Mouse (Mus musculus) ovary, postnatal 10 days (tissue): ENCODE measurements around the gene Dgkb.

Experiments used
- DNase-seq: peaks from one replicate; pipeline ENCODE4 v3.0.0; 2022; ENCODE audit warnings: low spot score

Gene Dgkb

DNA sequence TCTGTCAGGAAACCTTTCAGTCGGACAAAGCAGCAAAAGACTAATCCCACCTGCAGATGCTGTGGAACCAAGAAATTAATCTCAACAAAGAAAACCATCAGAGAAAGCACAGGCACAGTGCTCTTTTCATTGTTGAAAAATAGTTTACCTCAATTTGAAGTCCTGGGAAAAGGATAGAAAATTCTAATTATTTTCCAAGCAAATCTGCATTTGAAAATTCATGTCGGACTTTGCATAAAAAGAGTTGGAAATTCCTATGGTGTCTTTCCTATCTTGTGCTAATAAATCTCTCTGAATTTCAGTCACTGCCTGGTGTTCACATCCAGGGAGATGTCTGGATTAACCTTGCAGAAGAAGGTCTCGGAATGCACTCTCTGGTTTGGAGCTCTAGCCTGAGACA, at the start of gene Dgkb:
Dgkb (plus strand) TSS at position 301 of the 400 bp plus-strand sequence.
- DNase-seq, result no peak

DNA sequence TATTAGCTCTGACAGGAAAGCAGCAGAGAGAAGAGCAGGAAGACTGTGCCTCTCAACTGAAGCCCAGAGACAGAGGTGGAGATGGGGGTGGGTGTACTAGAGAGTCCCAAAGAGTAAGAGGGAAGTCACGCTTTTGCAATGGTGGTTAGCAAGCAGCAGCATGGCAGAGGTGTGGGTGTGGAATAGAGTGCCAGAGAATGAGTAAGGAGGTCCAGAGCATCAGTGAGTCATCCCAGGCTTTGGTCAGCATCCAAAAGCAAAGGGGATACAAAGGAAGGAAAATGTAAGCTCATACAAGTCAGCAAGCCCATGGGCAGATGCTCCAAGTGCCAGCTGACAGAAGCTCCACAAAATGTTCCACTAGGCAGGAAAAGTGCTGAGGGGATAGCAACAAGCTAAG, 47.7 kb upstream of the Dgkb start:
- no peak for DNase-seq

DNA sequence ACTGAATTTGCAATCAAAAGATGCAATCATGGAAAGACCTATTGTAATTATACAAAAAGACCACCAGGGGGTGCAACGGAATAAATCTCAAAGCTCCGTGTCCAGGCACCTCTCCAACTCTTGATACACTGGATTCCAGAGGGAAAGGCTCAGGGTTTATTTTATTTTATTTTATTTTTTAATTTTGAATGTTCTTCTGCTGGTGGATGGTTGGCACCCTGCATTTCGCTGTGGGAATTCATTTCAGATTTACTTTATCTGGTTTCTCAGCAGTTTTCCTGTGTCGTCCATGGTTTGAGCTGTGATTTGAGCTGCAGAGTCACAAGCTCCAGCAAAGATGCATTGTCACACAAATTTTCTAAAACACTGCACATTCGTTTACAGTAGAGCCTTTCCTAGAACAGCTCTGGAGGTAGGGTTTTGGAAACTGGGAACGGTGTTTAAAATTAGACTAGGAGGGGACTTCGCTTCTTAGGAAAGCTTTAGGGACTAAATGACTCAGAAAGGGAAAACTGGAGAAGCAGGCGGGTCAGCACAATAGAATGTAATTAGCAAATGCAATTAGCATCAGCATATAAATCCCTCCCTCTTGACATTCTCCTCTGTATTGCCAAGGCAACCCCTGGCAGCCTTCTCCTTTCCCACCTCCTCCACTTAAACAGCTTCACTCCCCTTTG, 43.7 kb upstream of the Dgkb start:
- no peak for DNase-seq

DNA sequence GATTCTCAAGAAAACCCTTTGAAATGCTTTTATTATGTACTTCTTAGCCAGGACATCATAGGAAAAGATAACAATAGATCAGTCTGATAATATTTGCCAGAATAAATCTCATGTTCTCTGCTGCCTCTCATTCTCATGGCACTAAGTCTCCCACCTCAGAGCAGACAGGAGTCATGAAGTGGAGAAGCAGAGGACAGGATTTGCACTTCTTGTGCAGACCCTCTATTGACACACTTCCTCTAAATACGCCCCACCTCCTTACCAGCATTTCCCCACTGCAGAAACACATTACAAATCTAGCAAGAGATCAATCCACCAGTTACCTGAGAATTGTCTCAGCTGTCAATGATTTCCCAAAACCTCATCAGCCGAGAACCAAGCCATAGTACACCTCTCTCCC, 42.9 kb upstream of the Dgkb start:
- DNase-seq, result no peak

DNA sequence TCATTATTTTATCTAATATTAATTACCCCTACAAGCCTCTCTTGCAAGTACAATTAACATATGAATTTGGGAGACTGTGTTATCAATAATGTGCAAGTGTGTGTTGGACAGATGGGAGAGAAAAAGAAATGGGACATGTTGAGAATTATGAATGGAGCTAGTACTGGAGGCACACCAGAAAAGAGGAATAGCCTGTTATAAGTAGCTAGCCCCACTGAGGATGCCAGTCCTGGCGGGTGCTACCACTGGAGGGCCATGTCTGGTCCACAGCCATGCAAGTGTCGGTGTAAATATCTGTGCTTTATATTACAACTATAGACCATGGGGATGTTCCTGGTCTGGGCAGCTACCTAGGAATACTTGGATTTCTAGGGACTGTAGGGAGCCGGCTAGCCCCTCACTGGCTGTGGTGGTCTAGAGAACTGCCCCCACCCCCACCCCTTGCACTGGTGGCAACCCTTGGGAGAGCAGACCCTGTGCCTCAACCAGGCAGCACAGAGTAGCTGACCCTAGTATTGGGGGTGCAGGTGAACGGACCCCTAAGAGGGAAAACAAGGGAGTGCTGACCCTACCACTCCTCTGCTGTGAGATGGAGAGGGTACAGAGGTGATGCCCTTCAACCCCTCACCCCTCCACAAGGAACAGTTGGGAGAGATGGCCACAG, 21.1 kb upstream of the Dgkb start:
- no peak for DNase-seq

DNA sequence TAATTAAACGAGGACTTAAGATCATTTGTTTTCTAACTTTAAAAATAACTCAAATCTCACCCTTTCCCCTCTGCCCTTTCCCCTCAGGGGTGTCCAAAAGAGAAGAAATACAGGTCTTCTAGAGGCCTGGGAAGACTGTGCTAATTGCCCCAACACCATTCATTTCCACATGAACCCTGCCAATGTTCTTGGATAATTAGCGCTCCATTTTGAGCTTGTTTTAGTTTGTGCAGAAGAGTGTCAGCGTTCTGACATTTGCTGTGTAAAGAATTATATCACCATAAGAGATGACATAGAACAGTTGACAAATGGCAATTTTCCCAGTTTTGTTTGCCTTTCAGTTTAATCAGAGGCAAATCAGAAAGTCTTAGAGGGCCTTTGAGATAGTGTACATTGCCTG, 3.4 kb upstream of the Dgkb start:
- no peak for DNase-seq

DNA sequence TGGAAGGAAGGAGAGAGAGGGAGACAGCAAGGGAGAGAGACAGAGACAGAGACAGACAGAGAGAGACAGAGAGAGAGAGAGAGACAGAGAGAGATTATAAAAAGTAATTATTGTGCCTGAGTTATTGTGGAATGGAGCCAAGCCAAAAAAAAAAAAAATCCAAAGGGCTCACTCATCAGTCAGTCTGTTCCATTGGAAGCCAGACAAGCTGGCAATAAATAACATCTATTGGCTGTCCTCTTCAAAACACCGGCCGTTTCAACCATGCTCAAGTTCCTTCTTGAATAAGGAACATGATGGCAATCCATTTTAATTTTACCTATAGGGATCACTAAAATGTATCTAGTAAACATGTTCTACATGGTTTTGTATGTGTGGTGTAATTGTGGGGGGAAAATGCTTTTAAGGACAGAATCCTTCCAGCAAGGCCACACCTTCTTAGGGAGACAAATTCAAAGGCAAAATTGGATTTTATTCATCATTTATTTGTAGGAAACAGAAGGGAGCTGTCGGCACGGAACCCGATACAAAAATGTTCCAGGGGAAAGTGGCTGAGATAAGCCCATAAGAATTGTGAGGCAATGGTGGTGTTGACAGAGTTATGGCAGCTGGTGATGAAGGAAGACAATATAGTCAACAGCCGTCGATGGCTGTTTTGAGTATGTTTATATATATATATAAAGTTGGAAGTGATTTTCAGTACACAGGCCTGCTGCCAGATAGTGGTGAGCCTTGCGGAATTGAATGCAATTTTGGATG, 3.7 kb downstream of the Dgkb start:
- DNase-seq, result no peak

DNA sequence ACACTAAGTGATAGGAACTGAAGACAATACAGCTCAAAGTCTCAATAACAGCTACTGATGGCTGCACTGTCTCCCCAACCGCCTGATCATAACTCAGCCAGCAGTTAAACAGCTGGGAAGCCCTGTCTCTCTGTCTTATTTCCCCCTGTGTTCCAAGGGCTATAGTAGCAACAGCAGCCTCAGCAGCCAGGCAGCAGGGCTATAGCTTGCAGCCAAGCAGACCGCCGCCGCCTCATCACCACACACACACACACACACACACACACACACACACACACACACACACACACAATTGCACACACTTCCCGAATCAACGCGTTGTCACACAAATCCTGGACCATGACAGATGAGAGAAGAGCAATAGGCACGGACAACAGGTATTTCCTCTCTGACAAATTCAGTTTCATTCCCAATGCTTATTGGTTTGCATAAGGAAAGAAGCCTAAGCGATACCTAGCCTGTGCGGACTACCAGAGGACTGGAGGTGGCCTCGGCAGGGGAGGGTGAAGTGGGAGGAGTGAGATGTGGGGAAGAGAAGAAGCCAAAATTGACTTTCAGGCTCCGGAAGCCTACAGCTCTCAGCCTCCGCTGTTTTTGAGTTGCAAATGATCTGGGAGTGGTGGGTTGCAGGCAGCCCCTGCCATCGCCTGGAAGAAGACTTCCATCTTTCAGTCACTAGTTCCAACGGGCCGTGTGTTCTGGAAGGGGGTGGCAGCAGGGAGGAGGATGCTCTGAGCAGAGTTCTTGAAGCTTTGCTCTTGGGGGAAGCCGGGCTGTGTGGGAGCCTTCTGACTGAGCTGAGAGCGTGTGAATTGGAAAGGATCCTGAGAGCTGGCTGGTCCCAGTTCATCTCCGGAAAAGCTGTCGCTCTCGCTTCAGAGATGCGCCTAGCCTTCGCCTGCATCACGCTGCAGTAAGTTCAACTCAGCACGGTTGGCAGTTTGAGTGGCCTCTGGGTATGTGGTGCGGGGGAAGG, 62.8 kb downstream of the Dgkb start:
- DNase-seq, result no peak

DNA sequence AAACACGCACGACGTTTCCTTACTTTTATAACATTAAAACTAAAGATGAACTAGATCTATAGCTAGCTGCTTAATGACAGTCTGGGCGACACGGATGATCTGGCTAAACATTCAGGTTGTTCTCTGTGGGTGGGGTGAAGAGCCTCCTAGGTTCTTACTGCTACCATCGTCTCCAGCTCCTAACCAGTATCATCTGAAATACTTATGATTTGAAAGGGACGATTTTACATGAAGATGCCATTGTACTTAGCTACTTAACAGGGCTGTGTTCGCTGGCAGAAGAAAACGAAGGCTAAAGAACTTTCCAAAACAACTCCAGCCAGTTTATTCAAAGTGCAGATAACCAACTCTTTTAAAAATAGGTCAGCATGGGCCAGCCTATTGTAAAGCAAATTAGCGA, 63.9 kb downstream of the Dgkb start:
- DNase-seq, result no peak

DNA sequence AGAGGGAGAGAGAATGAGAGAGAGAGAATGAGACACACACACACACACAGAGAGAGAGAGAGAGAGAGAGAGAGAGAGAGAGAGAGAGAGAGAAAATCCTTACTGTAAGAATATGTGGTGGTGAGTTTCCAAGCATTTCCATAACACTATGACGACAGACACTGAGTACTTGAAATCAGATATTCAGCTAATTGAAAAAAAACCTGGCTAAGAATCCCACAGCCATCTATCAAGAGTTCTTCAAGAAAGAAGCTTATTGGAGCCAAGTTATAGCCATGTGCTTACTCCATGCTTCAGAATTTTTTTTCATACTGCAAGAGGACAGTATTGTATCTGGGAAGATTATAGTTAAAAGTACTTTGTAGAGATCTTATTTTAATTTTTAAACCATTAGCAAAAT, 65.3 kb downstream of the Dgkb start:
- no peak for DNase-seq

DNA sequence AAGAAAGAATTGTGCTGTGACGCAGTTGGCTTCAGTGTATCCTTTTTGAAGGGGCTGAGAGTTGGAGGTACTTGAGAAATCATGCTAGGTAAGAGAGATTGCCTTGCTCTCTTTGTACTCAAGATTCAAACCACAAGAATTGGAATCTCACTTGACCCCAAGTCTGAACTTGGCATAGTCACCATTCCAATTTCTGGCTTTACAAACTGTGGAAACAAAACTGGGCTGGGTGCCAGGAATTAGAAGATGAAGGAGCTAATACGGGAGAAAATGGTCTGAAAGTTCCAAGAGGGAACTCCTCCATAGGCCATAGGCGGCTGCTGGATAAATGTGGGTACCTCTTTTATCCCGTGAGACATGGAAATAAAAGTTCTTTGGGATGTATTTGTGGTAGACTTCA, 66.3 kb downstream of the Dgkb start:
- DNase-seq, result no peak

DNA sequence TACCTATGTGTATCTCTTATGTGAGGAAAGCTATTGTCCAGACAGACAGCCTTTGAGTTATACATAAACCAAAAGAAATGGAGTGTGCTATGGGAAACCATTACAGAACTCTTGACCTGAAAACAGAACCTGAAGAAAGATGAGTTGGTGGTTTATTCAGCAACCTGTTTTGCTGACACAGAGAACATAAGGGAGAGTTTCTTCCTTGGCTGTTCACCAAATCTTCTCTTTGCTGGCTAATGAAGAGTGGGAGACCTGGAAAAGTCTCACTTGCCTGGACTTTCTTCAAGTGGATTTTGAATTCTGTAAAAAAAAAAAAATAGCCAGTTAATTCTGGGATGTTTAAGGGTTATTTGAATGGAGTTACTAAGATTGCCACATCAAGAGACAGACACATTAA, 71.1 kb downstream of the Dgkb start:
- no peak for DNase-seq

DNA sequence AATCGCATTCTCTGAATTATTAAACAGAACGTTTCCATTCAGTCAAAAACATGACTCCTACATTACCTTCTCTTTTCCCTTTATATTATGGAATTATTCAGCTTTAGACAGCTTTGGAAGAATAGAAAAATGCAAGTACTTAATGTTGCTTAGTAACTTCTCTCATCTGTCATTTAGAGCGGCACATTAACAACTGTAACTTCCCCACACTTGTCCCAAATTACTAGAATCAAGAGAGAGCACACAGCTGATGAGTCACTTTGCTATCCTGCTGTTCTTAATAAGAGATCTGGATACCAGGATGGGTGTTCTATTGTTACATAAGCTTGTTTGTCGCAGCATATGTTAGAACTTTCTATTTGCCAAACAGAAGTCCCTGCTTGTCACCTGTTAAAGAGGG, 71.9 kb downstream of the Dgkb start:
- no peak for DNase-seq

DNA sequence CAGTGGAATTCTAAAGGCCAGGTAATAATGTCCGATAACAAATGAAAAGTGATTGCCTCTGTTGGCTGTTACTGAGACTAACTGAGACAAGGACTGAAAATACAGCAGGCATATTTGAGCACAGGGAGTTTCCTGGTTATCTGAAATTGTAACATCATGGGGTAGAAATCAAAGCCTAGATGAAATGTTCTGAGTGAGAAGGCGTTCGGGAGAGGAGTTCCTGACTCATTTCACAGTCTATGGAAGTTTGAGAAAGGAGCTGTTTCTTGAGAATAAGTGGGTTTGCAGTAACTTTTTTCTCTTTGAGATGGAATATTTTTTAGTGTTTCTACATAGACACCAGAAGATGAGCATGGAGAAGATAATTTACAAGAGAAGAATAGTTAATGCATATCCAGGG, 73.8 kb downstream of the Dgkb start:
- DNase-seq, result no peak

DNA sequence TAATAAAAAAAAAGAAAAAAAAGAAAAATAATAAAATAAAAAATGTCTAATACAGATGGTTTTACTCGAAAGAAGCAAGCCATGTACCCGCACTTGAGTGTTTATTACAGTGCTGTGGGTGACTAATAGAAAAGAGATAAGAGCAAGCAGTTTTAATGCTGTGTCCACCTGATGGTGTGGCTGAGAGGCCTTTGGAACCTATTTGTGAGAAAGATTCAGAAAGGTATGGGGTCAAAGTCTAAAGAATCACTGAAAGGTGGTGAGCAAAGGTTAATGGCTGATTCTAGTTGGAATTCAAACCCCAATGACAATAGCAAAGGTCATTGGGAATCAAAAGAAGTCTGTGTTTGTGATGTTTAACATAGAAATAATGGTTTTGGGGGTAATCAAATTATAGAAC, 124.6 kb downstream of the Dgkb start:
- DNase-seq, result no peak

DNA sequence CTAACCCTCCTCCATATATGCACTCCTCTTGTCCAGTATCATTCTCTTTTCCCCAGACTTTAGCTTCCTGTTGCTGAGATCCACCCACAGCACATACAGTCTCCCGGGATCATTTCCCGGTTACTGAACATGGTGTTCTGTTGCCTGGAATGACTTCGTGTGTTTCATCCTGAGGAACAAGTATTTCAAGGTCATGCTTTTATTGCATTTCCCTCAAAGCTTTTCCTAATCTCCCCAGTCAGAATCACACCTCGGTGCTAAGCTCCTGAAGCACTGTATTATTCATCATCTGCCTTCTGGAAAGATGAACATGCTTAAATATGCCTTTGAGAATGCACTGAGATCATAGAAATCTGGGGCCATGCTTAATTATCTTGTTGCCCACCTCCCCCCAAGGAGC, 138.7 kb downstream of the Dgkb start:
- no peak for DNase-seq

DNA sequence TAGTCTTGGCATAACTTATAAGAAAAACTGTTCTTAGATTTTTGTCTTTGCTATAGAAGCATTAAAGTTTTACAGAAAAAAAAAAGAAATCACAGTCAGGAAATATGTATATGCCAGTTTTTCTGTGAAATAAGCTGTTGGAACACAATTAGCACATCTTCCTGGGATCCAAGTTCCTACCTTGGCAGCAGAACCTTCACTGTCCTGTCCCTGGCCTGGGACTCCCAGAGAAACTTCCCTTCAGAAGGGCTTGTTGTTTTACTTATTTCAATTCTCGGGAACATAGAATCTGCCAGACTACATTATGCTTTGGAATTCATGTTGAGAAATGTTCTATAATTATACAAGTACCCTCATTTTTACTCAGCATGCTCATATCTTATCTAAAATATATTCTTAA, 154.0 kb downstream of the Dgkb start:
- no peak for DNase-seq

DNA sequence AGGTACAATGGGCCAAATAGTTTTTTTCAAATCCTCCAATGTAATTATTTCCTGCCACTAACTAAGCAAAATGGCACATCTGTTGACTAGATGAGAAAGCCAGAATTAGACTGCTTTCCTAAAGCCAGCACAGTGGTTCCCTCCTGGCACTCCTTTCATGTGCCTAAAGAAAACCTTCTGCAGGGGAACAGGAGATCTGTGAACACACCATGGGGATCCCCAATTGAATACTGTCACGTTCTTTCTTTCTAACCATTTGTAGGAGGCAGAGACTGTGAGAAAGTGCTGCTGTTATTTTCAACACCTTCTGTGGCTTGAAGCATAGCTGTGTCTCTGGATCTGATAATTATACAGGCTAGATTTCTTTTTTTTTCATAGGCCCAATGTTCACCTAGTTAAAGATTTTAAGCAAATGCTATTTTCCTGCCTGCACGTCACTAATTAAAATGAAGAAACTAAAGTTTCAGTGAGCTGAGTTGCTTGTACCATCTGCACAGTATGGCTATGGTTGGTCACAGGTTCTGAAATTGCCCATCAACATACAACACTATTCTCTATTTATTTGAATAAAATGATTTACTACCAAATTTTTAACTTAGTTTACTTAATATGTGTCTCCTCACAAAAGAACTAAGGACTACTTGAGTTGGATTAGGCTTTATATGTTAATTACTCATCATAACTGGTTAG, 161.1 kb downstream of the Dgkb start:
- DNase-seq, result no peak

DNA sequence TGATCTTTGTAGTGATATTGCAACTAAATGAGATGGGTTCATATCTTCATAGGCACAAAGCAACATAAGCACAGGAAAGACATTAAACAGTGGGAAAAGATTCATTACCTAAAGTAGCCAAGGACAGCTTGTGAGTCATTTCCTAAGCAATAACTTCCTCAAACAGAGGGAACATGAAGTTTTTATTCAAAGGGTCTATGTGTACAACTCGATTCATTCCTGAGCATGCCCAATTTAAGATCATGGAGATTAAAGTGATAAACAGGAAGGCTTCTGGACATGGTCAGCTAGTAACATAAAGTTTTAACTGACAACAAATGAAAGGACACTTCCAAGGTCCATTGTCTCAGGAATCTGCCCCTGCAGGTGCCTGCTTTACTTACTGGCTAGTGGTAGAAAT, 167.8 kb downstream of the Dgkb start:
- DNase-seq, result no peak

DNA sequence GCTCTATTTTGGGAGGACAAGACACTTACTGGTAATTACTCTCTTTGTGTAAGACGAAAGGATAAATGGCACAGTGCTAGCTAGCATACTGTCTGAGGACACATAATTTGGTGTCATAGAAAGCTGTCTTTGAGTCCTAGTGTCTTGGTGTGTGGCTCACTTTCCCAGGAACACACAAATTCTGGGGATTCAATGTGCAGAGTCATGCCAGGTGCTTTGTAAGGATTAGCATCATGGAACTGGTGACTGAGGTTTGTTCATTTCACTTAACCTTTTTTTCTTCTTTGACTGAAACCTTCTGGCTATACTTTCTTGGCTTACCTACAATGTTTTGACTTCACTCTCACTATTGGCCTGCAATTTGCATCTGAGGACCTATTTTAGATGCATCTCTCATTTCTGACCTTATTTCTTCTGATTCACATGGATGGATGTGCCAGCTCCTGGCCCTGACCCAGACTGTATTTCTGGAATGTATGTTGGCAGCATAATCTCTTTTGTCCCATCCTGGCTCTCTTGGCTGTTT, 170.6 kb downstream of the Dgkb start:
- no peak for DNase-seq

DNA sequence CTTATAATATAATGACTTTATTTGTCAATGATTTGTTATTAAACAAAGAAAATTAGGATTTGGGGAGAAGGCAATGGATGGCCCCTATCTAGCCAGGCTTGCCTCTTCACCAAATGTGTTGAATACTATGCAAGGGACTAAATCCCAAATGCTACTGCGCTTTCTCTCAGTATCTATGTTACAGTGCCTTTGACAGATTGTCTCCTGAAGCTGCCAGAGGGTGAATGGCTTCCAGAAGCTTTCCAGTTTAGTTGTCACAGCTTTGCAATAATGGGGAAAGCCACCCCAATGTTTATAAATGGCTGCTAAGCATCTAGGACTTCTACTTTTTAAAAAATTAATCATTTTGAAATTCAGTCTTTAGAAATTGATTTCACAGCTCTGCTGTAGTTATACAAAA, 175.7 kb downstream of the Dgkb start:
- DNase-seq, result no peak
